Mouse (Mus musculus) cortical plate, adult 2 months (tissue): ENCODE measurements around the gene Ndufa4l2.

Source experiments
- CTCF ChIP-seq: fragments of 200-500 bp; IDR thresholded peaks from 2 replicates; pipeline ENCODE4 v1.5.1; 2011; ENCODE audit warnings: mild to moderate bottlenecking, control low read depth, low read length; ENCODE audit not compliant: insufficient read depth; ENCODE audit errors: extremely low read depth
- POLR2A ChIP-seq: fragments of 200-500 bp; IDR thresholded peaks from 2 replicates; pipeline ENCODE4 v1.6.1; 2011; ENCODE audit warnings: mild to moderate bottlenecking, low read length, control low read depth; ENCODE audit not compliant: insufficient read depth; ENCODE audit errors: extremely low read depth

DNA sequence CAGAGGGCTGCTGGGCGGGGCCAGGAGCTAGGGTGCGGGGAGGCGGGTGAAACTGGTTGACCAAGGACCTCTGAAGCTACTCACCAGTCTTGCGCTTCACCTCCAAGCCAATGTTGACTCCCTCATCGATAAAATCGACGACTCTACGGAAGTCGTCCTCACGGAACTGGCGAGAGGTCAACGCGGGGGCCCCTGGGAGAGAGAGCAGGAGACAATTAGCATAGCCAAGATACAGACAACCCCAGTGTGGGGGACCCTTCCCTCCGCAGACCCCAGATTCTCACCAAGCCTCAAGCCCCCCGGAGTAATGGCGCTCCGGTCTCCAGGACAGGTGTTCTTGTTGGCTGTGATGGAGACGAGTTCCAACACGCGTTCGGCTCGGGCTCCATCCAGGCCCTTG is 3.2 kb downstream of the Ndufa4l2 start:
- TF ChIP-seq CTCF: no peak
- TF ChIP-seq POLR2A: no peak
